Mouse (Mus musculus): ENCODE measurements around the gene Scgb2b12. TPM values are rescaled to one million over a fixed set of nuclear protein-coding genes. Genes with fewer than 3 reads are reported as not detected.

Scgb2b12 gene
- polyA plus RNA-seq (2012; rRNA removed): not detected in 2 replicates

GRCm38 (mm10) chr7:32327145-32327544, at the start of gene Scgb2b12:
TSS of gene Scgb2b12 (minus strand) at chr7:32327245.

GRCm38 (mm10) chr7:32333882-32334281, 6.8 kb upstream of the Scgb2b12 start, which contains the start of gene Scgb1b12:
TSS of gene Scgb1b12 (plus strand) at chr7:32334182.

Other genes starting within 250 kb of the Scgb2b12 start
- not detected in 2 replicates for gene Scgb1b10, start 226.4 kb downstream of the Scgb2b12 start, polyA plus RNA-seq (2012; rRNA removed)
- not detected in 2 replicates for gene Scgb2b11, start 116.1 kb downstream of the Scgb2b12 start, polyA plus RNA-seq (2012; rRNA removed)
- gene Scgb1b11, start 104.4 kb downstream of the Scgb2b12 start, polyA plus RNA-seq (2012; rRNA removed): not detected in 2 replicates
- not detected in 2 replicates for gene Scgb1b12, start 6.9 kb upstream of the Scgb2b12 start, polyA plus RNA-seq (2012; rRNA removed)
- gene Scgb1b29, start 114.3 kb upstream of the Scgb2b12 start, polyA plus RNA-seq (2012; rRNA removed): not detected in 2 replicates

Measured in central nervous system, embryonic 14 days (tissue).